In the genomic region with DNA sequence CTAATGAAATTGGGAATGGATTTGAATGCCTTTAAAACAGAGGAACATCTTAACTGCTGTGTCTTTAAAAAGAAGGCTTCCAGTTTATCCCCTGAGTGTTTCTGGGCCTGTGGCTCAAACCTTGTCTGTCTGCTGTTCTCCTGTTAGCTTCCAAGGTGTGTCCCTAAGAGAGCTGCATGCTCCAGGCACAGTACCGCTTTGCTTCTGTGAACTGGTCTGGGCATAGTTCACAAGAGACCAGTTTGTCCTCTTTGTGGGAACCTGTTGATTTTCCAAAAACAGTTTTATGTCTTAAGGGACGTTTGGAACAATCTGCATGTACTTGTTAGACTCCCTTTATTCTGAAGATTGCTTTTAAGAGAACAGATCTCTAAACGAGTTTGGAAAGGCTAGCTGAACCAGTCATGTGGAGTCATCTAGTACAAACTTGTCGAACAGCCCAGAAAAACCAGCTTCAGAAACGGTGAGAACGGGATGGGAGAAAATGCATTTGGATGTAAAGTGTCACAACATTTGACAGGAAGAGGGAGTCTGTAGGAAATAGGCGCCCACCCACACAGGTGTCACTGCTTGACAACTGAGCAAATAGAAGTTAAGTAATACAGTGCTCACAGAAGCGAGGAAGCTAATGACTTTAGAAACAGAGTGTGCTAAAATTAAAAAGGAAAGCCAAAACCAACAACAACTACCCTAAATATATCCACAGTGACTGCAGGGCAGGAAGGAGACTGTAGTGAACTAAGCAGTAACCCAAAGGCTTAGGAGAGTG, we compare ENCODE assay signal across 16 mouse cellular contexts. TPM values are rescaled to one million over a fixed set of nuclear protein-coding genes. Genes with fewer than 3 reads are reported as not detected.
DNase-seq lines count a peak whose midpoint lies in the region; ATAC-seq lines count a peak whose summit lies in the region.
"Had no signal": no experiment of that assay in that cellular context is flagged by ENCODE, and none has a peak within 500 bp of the region (broad histone marks: within the 10 kb centered on the region; RNA-seq: fewer than 3 reads in every experiment).

No protein-coding gene starts in this region.

- no peak for DNase-seq in frontal cortex, postnatal 25 days (ENCODE audit: low spot score in 2 of 2)
- peak; percentile 25 to 30 for DNase-seq in left cerebral cortex, postnatal 14 days (ENCODE audit: low spot score in 2 of 2)
- no peak for DNase-seq in left cerebral cortex, postnatal 25 days (ENCODE audit: low spot score in 2 of 2)
- peak; percentile 33 for DNase-seq in urinary bladder, postnatal 14 days (ENCODE audit: low spot score)
- DNase-seq in urinary bladder, postnatal 4 days (ENCODE audit: low spot score in 2 of 2), result no peak
- DNase-seq: cerebellum, postnatal 10 days; gastrocnemius, postnatal 10 days; layer of hippocampus, postnatal 36 days; thymus, postnatal 25 days had no signal

- peak overlapping the region; percentile 81 for H3K27ac ChIP-seq in stomach, embryonic 16.5 days (ENCODE audit: low read length)
- no peak overlapping the region for H3K27ac ChIP-seq in forebrain, embryonic 13.5 days
- H3K27ac ChIP-seq: forebrain, embryonic 12.5 days; heart, embryonic 10.5 days; hindbrain, postnatal 0 days had no signal

- no peaks in the 10 kb centered on the region for H3K27me3 ChIP-seq in stomach, embryonic 16.5 days (ENCODE audit: control insufficient read depth, insufficient read depth, low read length)
- no peaks in the 10 kb centered on the region for H3K27me3 ChIP-seq in forebrain, embryonic 13.5 days
- H3K27me3 ChIP-seq: forebrain, embryonic 12.5 days had no signal

- H3K9me3 ChIP-seq in stomach, embryonic 16.5 days (replicated peaks; ENCODE audit: control insufficient read depth, low read length), result no peaks in the 10 kb centered on the region
- H3K9me3 ChIP-seq in forebrain, embryonic 13.5 days (replicated peaks), result no peaks in the 10 kb centered on the region
- H3K9me3 ChIP-seq: forebrain, embryonic 12.5 days; heart, embryonic 10.5 days had no signal

- 0 out of 2 replicates have a peak, but pooled peaks cover 10% of the 10 kb centered on the region for H3K36me3 ChIP-seq in stomach, embryonic 16.5 days (ENCODE audit: control insufficient read depth, insufficient read depth, low read length)
- H3K36me3 ChIP-seq in forebrain, embryonic 13.5 days (ENCODE audit: poor library complexity, severe bottlenecking), result peaks cover 4% of the 10 kb centered on the region; the same call in 1 of the 2 replicates

- 53% methylated on average over 8 of the region's 8 CpGs for WGBS in stomach, embryonic 16.5 days
- 68% methylated on average over 8 of the region's 8 CpGs for WGBS in forebrain, embryonic 13.5 days

- ATAC-seq in frontal cortex, adult (ENCODE audit: low TSS enrichment), result peak; percentile 24; the same call in 1 of the 2 replicates
- peak; percentile 66; the same call in 1 of the 2 replicates for ATAC-seq in stomach, embryonic 16.5 days (ENCODE audit: insufficient read depth, low FRiP score)
- ATAC-seq in forebrain, embryonic 13.5 days, result no peak
- ATAC-seq: hindbrain, postnatal 0 days had no signal

- intact Hi-C loops in left cerebral cortex, postnatal 14 days (cut with DNase I), result no loop called here
- intact Hi-C loops in left cerebral cortex, postnatal 25 days (cut with DNase I), result no loop called here

- no peaks in the 10 kb centered on the region; the same call in 1 of the 2 replicates for H3K4me1 ChIP-seq in stomach, embryonic 16.5 days (ENCODE audit: control insufficient read depth, insufficient read depth, low read length)
- H3K4me1 ChIP-seq in forebrain, embryonic 13.5 days, result peaks cover 12% of the 10 kb centered on the region

- no peak overlapping the region for H3K9ac ChIP-seq in stomach, embryonic 16.5 days (ENCODE audit: low read length)
- no peak overlapping the region for H3K9ac ChIP-seq in forebrain, embryonic 13.5 days
- H3K9ac ChIP-seq: forebrain, embryonic 12.5 days had no signal

- no peak overlapping the region for H3K4me3 ChIP-seq in stomach, embryonic 16.5 days (replicated peaks; ENCODE audit: low read length)
- H3K4me3 ChIP-seq in forebrain, embryonic 13.5 days, result no peak overlapping the region
- H3K4me3 ChIP-seq: forebrain, embryonic 12.5 days; heart, embryonic 10.5 days had no signal

- no peak overlapping the region for H3K4me2 ChIP-seq in stomach, embryonic 16.5 days (ENCODE audit: low read depth, low read length)
- no peak overlapping the region for H3K4me2 ChIP-seq in forebrain, embryonic 13.5 days
- H3K4me2 ChIP-seq: forebrain, embryonic 12.5 days; midbrain, embryonic 11.5 days had no signal

RNA-seq across cellular contexts. Expression of a gene that starts 11.8 kb away (rescaled TPM):
- 10 to 100 TPM; 27.6 to 33.0 TPM for total RNA-seq in left cerebral cortex, postnatal 14 days (2021)
- 10 to 100 TPM; 35.3 to 36.2 TPM for total RNA-seq in left cerebral cortex, postnatal 25 days (2021)
- 106 and 112 TPM in 2 replicates for polyA plus RNA-seq in stomach, embryonic 16.5 days (2015; fragmentation: Nextera tagmentation; extraction: Ambion mirVana)
- polyA plus RNA-seq in forebrain, embryonic 13.5 days (2015; fragmentation: Nextera tagmentation; extraction: Ambion mirVana), result 40.8 and 42.2 TPM in 2 replicates

Comparison
In these comparisons a context has a peak if more than half of its experiments do, and no peak if none do; other contexts are left out.
1. DNase-seq: peak in left cerebral cortex, postnatal 14 days (2 of 2) and urinary bladder, postnatal 14 days (single experiment); none in frontal cortex, postnatal 25 days (0 of 2), left cerebral cortex, postnatal 25 days (0 of 2) and urinary bladder, postnatal 4 days (0 of 2).